Mouse (Mus musculus) heart, embryonic 13.5 days (tissue): ENCODE measurements at regions not wholly inside any gene's neighbourhood (a gene's known extent, or its start where the extent isn't known, plus 50 kb on each side); places are given as distances from the start of the nearest gene placed in this dataset.

ENCODE experiments used
- ATAC-seq: fragments of 200-750 bp; cut with Nextera tagmentation; 2 replicates; pipeline ENCODE4 v1.8.0; 2017; ENCODE audit warnings: moderate TSS enrichment; ENCODE audit not compliant: insufficient number of reproducible peaks, low FRiP score, low TSS enrichment; ENCODE audit errors: extremely low read depth
- H3K27ac ChIP-seq: fragments of 300-500 bp; sonication (generic); replicated peaks from 2 replicates; pipeline ENCODE4 v1.5.1; 2015; ENCODE audit warnings: moderate library complexity, mild to moderate bottlenecking, inconsistent platforms
- H3K27me3 ChIP-seq: fragments of 300-500 bp; sonication (generic); replicated peaks from 2 replicates; pipeline ENCODE4 v1.6.1; 2015; ENCODE audit warnings: mild to moderate bottlenecking, inconsistent platforms
- H3K36me3 ChIP-seq: fragments of 300-500 bp; sonication (generic); 2 replicates; pipeline ENCODE4 v1.6.1; 2015; ENCODE audit warnings: mild to moderate bottlenecking, inconsistent platforms
- H3K4me1 ChIP-seq: fragments of 300-500 bp; sonication (generic); 2 replicates; pipeline ENCODE4 v1.6.1; 2015; ENCODE audit warnings: inconsistent platforms
- H3K4me2 ChIP-seq: fragments of 300-500 bp; sonication (generic); 2 replicates; pipeline ENCODE4 v1.6.1; 2015; ENCODE audit warnings: inconsistent platforms, mild to moderate bottlenecking, moderate library complexity
- H3K4me3 ChIP-seq: fragments of 300-500 bp; sonication (generic); 2 replicates; pipeline ENCODE4 v1.5.1; 2015; ENCODE audit warnings: moderate library complexity, mild to moderate bottlenecking, inconsistent platforms
- H3K9ac ChIP-seq: fragments of 300-500 bp; sonication (generic); 2 replicates; pipeline ENCODE4 v1.6.1; 2015; ENCODE audit warnings: inconsistent platforms, mild to moderate bottlenecking, moderate library complexity
- H3K9me3 ChIP-seq: fragments of 300-500 bp; sonication (generic); 2 replicates; pipeline ENCODE4 v1.6.1; 2016; ENCODE audit warnings: inconsistent platforms
- WGBS: fragments of 180-500 bp; shearing (Covaris S2); methylation state at CpG from one replicate; pipeline ENCODE4 v1.1.7; 2015; ENCODE audit warnings: mixed read lengths; 5-methylcytosine and 5-hydroxymethylcytosine counted together

DNA sequence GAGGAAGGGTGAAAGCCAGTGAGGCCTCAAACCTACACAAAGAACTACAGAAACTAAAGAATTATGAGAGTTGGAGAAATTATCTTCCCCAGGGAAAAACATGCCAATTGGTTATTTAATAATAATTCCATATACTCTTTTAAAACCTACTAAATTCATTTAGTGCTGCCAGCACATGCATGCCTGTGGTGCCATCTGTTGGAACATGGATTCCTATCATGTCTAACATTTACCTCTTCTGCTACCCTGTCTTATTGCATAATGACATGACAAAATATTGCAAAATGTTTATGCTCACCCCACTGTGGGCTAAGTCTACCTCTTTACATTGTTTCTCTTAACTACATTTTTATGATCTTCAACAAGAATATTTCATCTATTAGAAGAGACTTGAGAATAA is 178.7 kb upstream of the 4933412E24Rik start:
- no peak overlapping the region for H3K27ac ChIP-seq
- no peak for ATAC-seq

GRCm38 (mm10) chr15:60193157-60193556 is 176.7 kb upstream of the 4933412E24Rik start:
- H3K27me3 ChIP-seq: no peaks in the 10 kb centered on the region
- WGBS: 78% methylated on average over 3 of the region's 3 CpGs

More for the DNA sequence above, 178.7 kb upstream of the 4933412E24Rik start:
- H3K9me3 ChIP-seq: no peaks in the 10 kb centered on the region
- no peak overlapping the region for H3K9ac ChIP-seq
- H3K4me3 ChIP-seq: no peak overlapping the region
- no peaks in the 10 kb centered on the region for H3K36me3 ChIP-seq
- no peaks in the 10 kb centered on the region for H3K4me1 ChIP-seq
- H3K4me2 ChIP-seq: no peak overlapping the region
- H3K27me3 ChIP-seq: no peaks in the 10 kb centered on the region

GRCm38 (mm10) chr15:60187002-60187715 is 170.7 kb upstream of the 4933412E24Rik start:
- Histone ChIP-seq H3K36me3 (no peaks in the 10 kb centered on the region), H3K4me3 (no peak overlapping the region), H3K27ac (no peak overlapping the region), H3K9ac (no peak overlapping the region), H3K27me3 (no peaks in the 10 kb centered on the region), H3K9me3 (no peaks in the 10 kb centered on the region), H3K4me1 (no peaks in the 10 kb centered on the region), H3K4me2 (no peak overlapping the region)
- WGBS: 50% methylated on average over 5 of the region's 5 CpGs
- no peak for ATAC-seq

More at GRCm38 (mm10) chr15:60193157-60193556, 176.7 kb upstream of the 4933412E24Rik start:
- H3K4me3 ChIP-seq: no peak overlapping the region
- no peak for ATAC-seq
- no peaks in the 10 kb centered on the region for H3K36me3 ChIP-seq
- no peaks in the 10 kb centered on the region for H3K9me3 ChIP-seq
- H3K4me1 ChIP-seq: no peaks in the 10 kb centered on the region
- no peak overlapping the region for H3K9ac ChIP-seq
- H3K27ac ChIP-seq: no peak overlapping the region
- H3K4me2 ChIP-seq: no peak overlapping the region

- ATAC-seq: no peak
- H3K9me3 ChIP-seq: no peaks in the 10 kb centered on the region
- H3K36me3 ChIP-seq: no peaks in the 10 kb centered on the region
- no peaks in the 10 kb centered on the region for H3K4me1 ChIP-seq
- 72% methylated on average over 6 of the region's 6 CpGs for WGBS
- H3K27me3 ChIP-seq: no peaks in the 10 kb centered on the region
- H3K4me3 ChIP-seq: no peak overlapping the region
- H3K9ac ChIP-seq: no peak overlapping the region
- H3K27ac ChIP-seq: no peak overlapping the region
- no peak overlapping the region for H3K4me2 ChIP-seq
Observed at GRCm38 (mm10) chr15:60141554-60142070, 125.2 kb upstream of the 4933412E24Rik start.

DNA sequence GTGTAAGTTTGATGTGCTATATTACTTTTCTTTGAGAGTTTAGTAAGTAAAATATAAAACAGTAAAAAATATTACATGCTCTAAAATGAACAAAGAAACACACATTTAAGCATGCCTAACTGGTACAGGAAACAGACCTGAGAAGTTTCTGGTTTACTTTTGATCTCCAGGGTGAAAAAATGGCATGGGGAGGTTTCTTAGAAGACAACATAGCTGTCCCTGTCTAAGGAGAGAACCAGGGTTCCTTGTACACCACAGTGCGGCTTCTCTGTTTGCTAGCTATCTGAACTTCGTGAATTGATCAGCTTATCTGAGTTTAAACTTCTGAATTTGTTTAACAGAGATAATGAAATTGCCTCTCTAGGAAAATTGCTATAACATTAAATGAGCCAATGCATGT is 120.3 kb upstream of the 4933412E24Rik start:
- no peak for ATAC-seq
- no peak overlapping the region for H3K4me2 ChIP-seq
- H3K9ac ChIP-seq: no peak overlapping the region
- H3K36me3 ChIP-seq: no peaks in the 10 kb centered on the region
- H3K4me1 ChIP-seq: no peaks in the 10 kb centered on the region
- H3K4me3 ChIP-seq: no peak overlapping the region
- H3K27me3 ChIP-seq: no peaks in the 10 kb centered on the region
- H3K9me3 ChIP-seq: no peaks in the 10 kb centered on the region
- H3K27ac ChIP-seq: no peak overlapping the region
- 65% methylated on average over 2 of the region's 2 CpGs for WGBS

- no peak for ATAC-seq
- Histone ChIP-seq H3K27ac (no peak overlapping the region), H3K4me3 (no peak overlapping the region), H3K4me1 (no peaks in the 10 kb centered on the region), H3K36me3 (no peaks in the 10 kb centered on the region), H3K9ac (no peak overlapping the region), H3K27me3 (no peaks in the 10 kb centered on the region), H3K9me3 (no peaks in the 10 kb centered on the region), H3K4me2 (no peak overlapping the region)
- WGBS: 16% methylated on average over 1 of the region's 1 CpGs
Observed at GRCm38 (mm10) chr15:60134515-60134914, 118.1 kb upstream of the 4933412E24Rik start.

GRCm38 (mm10) chr15:60132701-60133100 is 116.3 kb upstream of the 4933412E24Rik start:
- 73% methylated on average over 3 of the region's 3 CpGs for WGBS
- H3K4me3 ChIP-seq: no peak overlapping the region
- ATAC-seq: no peak
- H3K9ac ChIP-seq: no peak overlapping the region
- H3K4me1 ChIP-seq: no peaks in the 10 kb centered on the region
- H3K36me3 ChIP-seq: no peaks in the 10 kb centered on the region
- H3K4me2 ChIP-seq: no peak overlapping the region
- no peak overlapping the region for H3K27ac ChIP-seq
- H3K9me3 ChIP-seq: no peaks in the 10 kb centered on the region
- no peaks in the 10 kb centered on the region for H3K27me3 ChIP-seq

GRCm38 (mm10) chr15:60124461-60124860 is 108.0 kb upstream of the 4933412E24Rik start:
- H3K27me3 ChIP-seq: no peaks in the 10 kb centered on the region
- H3K36me3 ChIP-seq: no peaks in the 10 kb centered on the region
- no peaks in the 10 kb centered on the region for H3K9me3 ChIP-seq
- no peak overlapping the region for H3K4me3 ChIP-seq
- WGBS: 66% methylated on average over 3 of the region's 3 CpGs
- no peak overlapping the region for H3K9ac ChIP-seq
- no peak overlapping the region for H3K27ac ChIP-seq
- ATAC-seq: no peak
- no peaks in the 10 kb centered on the region for H3K4me1 ChIP-seq
- no peak overlapping the region for H3K4me2 ChIP-seq

- WGBS: 76% methylated on average over 1 of the region's 1 CpGs
- Histone ChIP-seq H3K9ac (no peak overlapping the region), H3K9me3 (no peaks in the 10 kb centered on the region), H3K4me2 (no peak overlapping the region), H3K27ac (no peak overlapping the region), H3K27me3 (no peaks in the 10 kb centered on the region), H3K36me3 (no peaks in the 10 kb centered on the region), H3K4me3 (no peak overlapping the region), H3K4me1 (no peaks in the 10 kb centered on the region)
- no peak for ATAC-seq
Observed at GRCm38 (mm10) chr15:60119926-60120325, 103.5 kb upstream of the 4933412E24Rik start.

- Histone ChIP-seq H3K4me1 (no peaks in the 10 kb centered on the region), H3K36me3 (no peaks in the 10 kb centered on the region), H3K27me3 (no peaks in the 10 kb centered on the region), H3K4me2 (no peak overlapping the region), H3K27ac (no peak overlapping the region), H3K9ac (no peak overlapping the region), H3K4me3 (no peak overlapping the region), H3K9me3 (no peaks in the 10 kb centered on the region)
- WGBS: 59% methylated on average over 3 of the region's 3 CpGs
- no peak for ATAC-seq
Observed at GRCm38 (mm10) chr15:60111885-60112284, 95.5 kb upstream of the 4933412E24Rik start.

GRCm38 (mm10) chr15:60111046-60111445 is 94.6 kb upstream of the 4933412E24Rik start:
- no peak for ATAC-seq
- Histone ChIP-seq H3K27ac (no peak overlapping the region), H3K36me3 (no peaks in the 10 kb centered on the region), H3K4me3 (no peak overlapping the region), H3K27me3 (no peaks in the 10 kb centered on the region), H3K4me1 (no peaks in the 10 kb centered on the region), H3K9ac (no peak overlapping the region), H3K9me3 (no peaks in the 10 kb centered on the region), H3K4me2 (no peak overlapping the region)
- WGBS: 76% methylated on average over 4 of the region's 4 CpGs

GRCm38 (mm10) chr15:60104126-60104525 is 87.7 kb upstream of the 4933412E24Rik start:
- Histone ChIP-seq H3K4me2 (no peak overlapping the region), H3K9ac (no peak overlapping the region), H3K4me3 (no peak overlapping the region), H3K9me3 (no peaks in the 10 kb centered on the region), H3K27me3 (no peaks in the 10 kb centered on the region), H3K27ac (no peak overlapping the region), H3K36me3 (no peaks in the 10 kb centered on the region), H3K4me1 (no peaks in the 10 kb centered on the region)
- no peak for ATAC-seq
- WGBS: 65% methylated on average over 2 of the region's 2 CpGs
